Mouse (Mus musculus): ENCODE measurements at regions not wholly inside any gene's neighbourhood (a gene's known extent, or its start where the extent isn't known, plus 50 kb on each side); places are given as distances from the start of the nearest gene placed in this dataset.

- no peak for TF ChIP-seq GATA1 (IDR thresholded peaks at IDR 0.05; ENCODE audit: borderline replicate concordance, low read length)
- TF ChIP-seq FLI1 (IDR thresholded peaks at IDR 0.05; ENCODE audit: low read length) = no peak
Observed at GRCm38 (mm10) chr10:109129068-109129467, 118.3 kb upstream of the Syt1 start.

Measured in megakaryocyte, embryonic 14.5 days (primary cell).